Mouse (Mus musculus) midbrain, embryonic 12.5 days (tissue): ENCODE data around the gene Tcf12. TPM values are rescaled to one million over a fixed set of nuclear protein-coding genes. Genes with fewer than 3 reads are reported as not detected.

Experiments
- ATAC-seq: fragments of 200-750 bp; cut with Nextera tagmentation; 2 replicates; pipeline ENCODE4 v1.8.0; 2017; ENCODE audit warnings: low read depth, moderate TSS enrichment, moderate library complexity; ENCODE audit not compliant: low FRiP score
- H3K27ac ChIP-seq: fragments of 300-500 bp; sonication (generic); replicated peaks from 2 replicates; pipeline ENCODE4 v1.5.1; 2016; ENCODE audit warnings: mild to moderate bottlenecking
- H3K27me3 ChIP-seq: fragments of 300-500 bp; sonication (generic); 2 replicates; pipeline ENCODE4 v1.6.1; 2016; ENCODE audit warnings: mild to moderate bottlenecking
- H3K36me3 ChIP-seq: fragments of 300-500 bp; sonication (generic); 2 replicates; pipeline ENCODE4 v1.6.1; 2016
- H3K4me1 ChIP-seq: fragments of 300-500 bp; sonication (generic); 2 replicates; pipeline ENCODE4 v1.6.1; 2016
- H3K4me2 ChIP-seq: fragments of 300-500 bp; sonication (generic); replicated peaks from 2 replicates; pipeline ENCODE4 v1.6.1; 2016; ENCODE audit warnings: mild to moderate bottlenecking, moderate library complexity
- H3K4me3 ChIP-seq: fragments of 300-500 bp; sonication (generic); 2 replicates; pipeline ENCODE4 v1.5.1; 2016; ENCODE audit warnings: mild to moderate bottlenecking
- H3K9ac ChIP-seq: fragments of 300-500 bp; sonication (generic); replicated peaks from 2 replicates; pipeline ENCODE4 v1.6.1; 2016; ENCODE audit warnings: mild to moderate bottlenecking, moderate library complexity
- H3K9me3 ChIP-seq: fragments of 300-500 bp; sonication (generic); 2 replicates; pipeline ENCODE4 v1.6.1; 2016; ENCODE audit warnings: mild to moderate bottlenecking
- WGBS: fragments of 180-500 bp; shearing (Covaris S2); methylation state at CpG from one replicate; pipeline ENCODE4 v1.1.7; 2016; 5-methylcytosine and 5-hydroxymethylcytosine counted together
- microRNA-seq: library from miRNA; unstranded; fragments of <30 nt; microRNA quantifications from one replicate; pipeline ENCODE4, GENCODE M21; 2017
- polyA plus RNA-seq: library from polyadenylated mRNA; unstranded; fragments of >200 nt; fragmentation: Nextera tagmentation; extraction: Ambion mirVana; gene quantifications from 2 replicates; pipeline ENCODE4 v1.2.1, GENCODE M21; 2016

Tcf12 gene
- polyA plus RNA-seq, 1 experiment from 2014 or later = 227 TPM

- 0 out of 2 replicates have a peak, but pooled peaks cover 6% of the 10 kb centered on the region for H3K27me3 ChIP-seq
- no peak overlapping the region for H3K9ac ChIP-seq
- H3K9me3 ChIP-seq = no peaks in the 10 kb centered on the region
- no peaks in the 10 kb centered on the region for H3K36me3 ChIP-seq
- no peak overlapping the region for H3K4me3 ChIP-seq
- ATAC-seq = no peak
- H3K4me1 ChIP-seq = 0 out of 2 replicates have a peak, but pooled peaks cover 3% of the 10 kb centered on the region
- no peak overlapping the region for H3K27ac ChIP-seq
- 0 out of 2 replicates have a peak overlapping the region, but pooled peaks have one; percentile 17 for H3K4me2 ChIP-seq
- WGBS = 44% methylated on average over 11 of the region's 11 CpGs
Measured at GRCm38 (mm10) chr9:71808640-71809254, 302.9 kb downstream of the Tcf12 start.

GRCm38 (mm10) chr9:71807801-71808200 lies 303.9 kb downstream of the Tcf12 start:
- Histone ChIP-seq H3K4me1 (0 out of 2 replicates have a peak, but pooled peaks cover 3% of the 10 kb centered on the region), H3K27me3 (0 out of 2 replicates have a peak, but pooled peaks cover 6% of the 10 kb centered on the region), H3K9me3 (no peaks in the 10 kb centered on the region), H3K4me2 (no peak overlapping the region), H3K27ac (no peak overlapping the region), H3K9ac (no peak overlapping the region), H3K4me3 (no peak overlapping the region), H3K36me3 (no peaks in the 10 kb centered on the region)
- 68% methylated on average over 4 of the region's 4 CpGs for WGBS
- ATAC-seq = no peak

DNA sequence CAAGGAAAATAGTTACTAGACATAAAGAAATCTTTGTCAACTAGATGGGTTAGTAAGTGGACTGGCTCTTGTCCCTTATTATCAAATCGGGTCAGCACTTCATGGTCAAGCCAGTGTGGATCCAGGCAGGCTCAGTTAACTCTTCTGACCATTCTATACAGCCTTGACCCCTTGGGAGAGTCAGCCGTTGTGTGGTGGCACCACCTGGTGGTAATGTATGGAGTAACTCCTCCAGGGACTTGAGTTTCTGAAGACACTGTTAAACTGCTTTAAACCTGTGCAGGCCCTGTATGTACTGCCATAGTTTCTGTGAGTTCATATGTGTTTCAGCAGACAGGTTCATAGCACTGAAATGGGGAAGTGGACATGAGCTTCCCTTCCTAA lies 305.3 kb downstream of the Tcf12 start:
- H3K27me3 ChIP-seq = 0 out of 2 replicates have a peak, but pooled peaks cover 6% of the 10 kb centered on the region
- no peaks in the 10 kb centered on the region for H3K9me3 ChIP-seq
- H3K4me2 ChIP-seq = no peak overlapping the region
- no peaks in the 10 kb centered on the region for H3K4me1 ChIP-seq
- H3K9ac ChIP-seq = no peak overlapping the region
- ATAC-seq = no peak; the same call in 1 of the 2 replicates
- WGBS = 7% methylated on average over 2 of the region's 2 CpGs
- H3K4me3 ChIP-seq = no peak overlapping the region
- H3K27ac ChIP-seq = no peak overlapping the region
- no peaks in the 10 kb centered on the region for H3K36me3 ChIP-seq

DNA sequence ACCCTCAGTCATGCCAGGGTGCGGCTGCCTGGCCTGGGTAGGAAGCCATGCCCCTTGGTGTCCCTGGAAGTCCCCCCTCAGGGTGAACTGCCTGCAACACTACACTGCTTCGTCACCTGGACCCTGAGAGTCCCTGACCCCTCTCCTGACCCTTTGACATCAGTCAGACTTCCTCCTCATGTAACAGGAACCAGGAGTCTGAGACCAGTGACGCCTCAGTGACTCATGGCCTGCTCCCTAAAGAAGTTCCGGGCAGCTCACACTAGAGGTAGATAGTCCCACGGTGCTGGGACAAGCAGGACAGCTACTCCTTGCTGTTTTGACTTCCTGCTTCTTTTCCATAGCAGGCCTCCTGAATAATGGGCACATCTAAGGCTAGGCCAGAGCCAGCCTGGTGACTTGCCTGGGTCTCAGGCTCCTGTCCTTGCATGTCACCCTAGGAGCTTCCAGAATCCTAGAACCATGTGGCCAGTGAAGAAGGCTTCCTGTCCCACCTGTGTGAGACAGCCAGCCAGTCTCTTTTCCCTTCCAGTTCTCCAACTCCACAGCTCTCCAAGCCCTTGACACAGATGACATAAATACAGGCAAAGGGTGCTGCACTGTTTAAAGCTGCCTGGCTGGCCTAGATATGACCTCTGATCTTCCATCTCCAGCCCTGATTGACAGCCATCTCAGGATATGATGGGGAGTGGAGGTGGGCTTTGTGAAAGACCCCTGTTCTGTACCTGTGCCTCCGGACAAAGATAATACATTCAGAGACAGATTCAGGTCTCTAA lies 305.8 kb downstream of the Tcf12 start:
- no peak overlapping the region for H3K9ac ChIP-seq
- no peaks in the 10 kb centered on the region for H3K36me3 ChIP-seq
- no peaks in the 10 kb centered on the region for H3K4me1 ChIP-seq
- 62% methylated on average over 6 of the region's 6 CpGs for WGBS
- H3K4me3 ChIP-seq = no peak overlapping the region
- no peak overlapping the region for H3K27ac ChIP-seq
- H3K27me3 ChIP-seq = 0 out of 2 replicates have a peak, but pooled peaks cover 6% of the 10 kb centered on the region
- no peak overlapping the region for H3K4me2 ChIP-seq
- no peak for ATAC-seq
- H3K9me3 ChIP-seq = no peaks in the 10 kb centered on the region

DNA sequence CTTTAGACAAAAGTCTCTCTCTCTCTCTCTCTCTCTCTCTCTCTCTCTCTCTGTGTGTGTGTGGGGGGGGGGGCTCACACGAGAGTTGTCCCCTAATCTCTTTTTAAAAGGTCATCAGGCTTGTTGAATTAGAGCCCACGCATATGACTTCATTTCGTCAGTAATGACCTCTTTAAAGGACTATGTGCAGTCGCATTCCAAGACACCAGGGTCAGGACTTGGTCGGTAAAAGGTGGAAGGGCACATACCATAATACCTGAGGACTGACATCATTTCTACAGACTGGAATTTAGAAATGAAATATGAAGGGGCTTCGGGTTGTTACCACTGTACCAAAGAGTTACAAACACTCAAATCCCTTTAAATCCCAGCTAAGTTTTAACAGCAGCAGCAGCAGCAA lies 307.6 kb downstream of the Tcf12 start:
- H3K4me3 ChIP-seq = no peak overlapping the region
- no peaks in the 10 kb centered on the region for H3K9me3 ChIP-seq
- 45% methylated on average over 6 of the region's 6 CpGs for WGBS
- 0 out of 2 replicates have a peak, but pooled peaks cover 6% of the 10 kb centered on the region for H3K27me3 ChIP-seq
- no peak overlapping the region for H3K27ac ChIP-seq
- no peak overlapping the region for H3K9ac ChIP-seq
- H3K4me1 ChIP-seq = no peaks in the 10 kb centered on the region
- no peak for ATAC-seq
- no peaks in the 10 kb centered on the region for H3K36me3 ChIP-seq
- no peak overlapping the region for H3K4me2 ChIP-seq

GRCm38 (mm10) chr9:71803281-71803680 lies 308.4 kb downstream of the Tcf12 start:
- Histone ChIP-seq H3K9me3 (no peaks in the 10 kb centered on the region), H3K27me3 (0 out of 2 replicates have a peak, but pooled peaks cover 6% of the 10 kb centered on the region), H3K27ac (no peak overlapping the region), H3K36me3 (no peaks in the 10 kb centered on the region), H3K4me2 (no peak overlapping the region), H3K4me3 (no peak overlapping the region), H3K4me1 (no peaks in the 10 kb centered on the region), H3K9ac (no peak overlapping the region)
- no peak for ATAC-seq
- 71% methylated on average over 7 of the region's 7 CpGs for WGBS

- WGBS = 84% methylated on average over 5 of the region's 5 CpGs
- Histone ChIP-seq H3K36me3 (no peaks in the 10 kb centered on the region), H3K9me3 (no peaks in the 10 kb centered on the region), H3K9ac (no peak overlapping the region), H3K4me2 (no peak overlapping the region), H3K27ac (no peak overlapping the region), H3K4me1 (peaks cover 4% of the 10 kb centered on the region; the same call in 1 of the 2 replicates), H3K27me3 (no peaks in the 10 kb centered on the region), H3K4me3 (no peak overlapping the region)
- no peak for ATAC-seq
Measured at GRCm38 (mm10) chr9:71799598-71799997, 312.1 kb downstream of the Tcf12 start.

DNA sequence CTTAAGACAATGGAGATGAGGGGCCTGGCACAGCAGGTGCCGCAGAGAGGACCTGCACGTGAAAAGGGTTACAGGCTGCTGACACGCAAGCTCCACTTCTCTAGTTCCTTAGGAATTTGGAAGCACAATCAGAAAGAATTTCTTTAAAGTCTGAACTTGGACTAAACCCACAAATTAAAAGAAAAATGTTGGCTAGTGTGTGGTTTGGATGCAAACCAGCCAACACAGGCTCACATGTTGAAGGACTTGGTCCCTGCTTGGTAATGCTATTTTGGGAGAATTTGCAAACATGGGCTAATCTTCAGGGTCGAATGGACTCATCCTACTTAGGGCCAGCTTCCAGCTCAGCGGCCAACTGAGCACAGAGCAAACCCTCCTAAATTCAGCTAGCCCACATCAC lies 313.5 kb downstream of the Tcf12 start:
- Histone ChIP-seq H3K4me2 (no peak overlapping the region), H3K27me3 (no peaks in the 10 kb centered on the region), H3K9ac (no peak overlapping the region), H3K27ac (no peak overlapping the region), H3K9me3 (no peaks in the 10 kb centered on the region), H3K4me1 (peaks cover 4% of the 10 kb centered on the region; the same call in 1 of the 2 replicates), H3K4me3 (no peak overlapping the region), H3K36me3 (no peaks in the 10 kb centered on the region)
- 52% methylated on average over 5 of the region's 5 CpGs for WGBS
- ATAC-seq = no peak

Small RNA genes within 50 kb of the gene (microRNA-seq; reads per million reads assigned to microRNA genes)
- not detected for gene Gm27450

Other genes starting within 250 kb of the Tcf12 start
- 63.8 and 64.8 TPM in 2 replicates for gene Zfp280d, start 163.0 kb upstream of the Tcf12 start, polyA plus RNA-seq